ENCODE assay signal across 15 mouse cellular contexts in genomic region chr17:83708256-83708655, GRCm38 (mm10). TPM values are rescaled to one million over a fixed set of nuclear protein-coding genes. Genes with fewer than 3 reads are reported as not detected.
A peak's percentile ranks its signal among the peaks of the same experiment; 100 is the strongest.
DNase-seq lines count a peak whose midpoint lies in the region; ATAC-seq and TF ChIP-seq lines count a peak whose summit lies in the region.
"Had no signal": no experiment of that assay in that cellular context is flagged by ENCODE, and none has a peak within 500 bp of the region (broad histone marks: within the 10 kb centered on the region; RNA-seq: fewer than 3 reads in every experiment).

No protein-coding gene starts in this region.

- no peak for ATAC-seq in lung, embryonic 15.5 days (ENCODE audit: borderline replicate concordance, extremely low read depth, low FRiP score, low TSS enrichment)
- ATAC-seq in lung, postnatal 0 days, result no peak
- ATAC-seq in G1E (ENCODE audit: extremely low read depth, insufficient number of reproducible peaks, low FRiP score, poor library complexity, severe bottlenecking), result no peak
- ATAC-seq in liver, embryonic 15.5 days (ENCODE audit: insufficient read depth), result no peak
- ATAC-seq in hindbrain, postnatal 0 days, result no peak

- peak overlapping the region; percentile 8; the same call in 1 of the 2 replicates for H3K4me2 ChIP-seq in lung, embryonic 15.5 days
- H3K4me2 ChIP-seq in lung, postnatal 0 days (replicated peaks; ENCODE audit: low read depth, low read length), result no peak overlapping the region
- peak overlapping the region; percentile 99 for H3K4me2 ChIP-seq in liver, embryonic 15.5 days
- H3K4me2 ChIP-seq in hindbrain, postnatal 0 days (ENCODE audit: low read depth, low read length), result no peak overlapping the region
- H3K4me2 ChIP-seq: midbrain, embryonic 12.5 days had no signal

- TF ChIP-seq EP300 in lung, postnatal 0 days (IDR thresholded peaks at IDR 0.05), result no peak

- TF ChIP-seq CTCF in lung, postnatal 0 days (IDR thresholded peaks at IDR 0.05), result no peak
- TF ChIP-seq CTCF in G1E (IDR thresholded peaks at IDR 0.05; ENCODE audit: low read depth, low read length), result no peak
- TF ChIP-seq CTCF in hindbrain, postnatal 0 days (IDR thresholded peaks at IDR 0.05; ENCODE audit: low read depth), result no peak

- intact Hi-C loops in left cerebral cortex, postnatal 25 days (cut with DNase I), result no loop called here

- peaks cover 25% of the 10 kb centered on the region for H3K4me1 ChIP-seq in lung, embryonic 15.5 days
- H3K4me1 ChIP-seq in lung, postnatal 0 days (ENCODE audit: insufficient read depth, low read depth, low read length), result peaks cover 7% of the 10 kb centered on the region; the same call in 1 of the 2 replicates
- peaks cover 59% of the 10 kb centered on the region for H3K4me1 ChIP-seq in G1E (ENCODE audit: insufficient read depth, low read depth, low read length)
- H3K4me1 ChIP-seq in liver, embryonic 15.5 days (replicated peaks), result peaks cover 53% of the 10 kb centered on the region
- no peaks in the 10 kb centered on the region for H3K4me1 ChIP-seq in hindbrain, postnatal 0 days (ENCODE audit: insufficient read depth, low read length)

- no peaks in the 10 kb centered on the region for H3K27me3 ChIP-seq in lung, embryonic 15.5 days
- H3K27me3 ChIP-seq in lung, postnatal 0 days (replicated peaks; ENCODE audit: insufficient read depth, low read length), result no peaks in the 10 kb centered on the region
- H3K27me3 ChIP-seq in G1E (ENCODE audit: insufficient read depth, low read length), result no peaks in the 10 kb centered on the region
- no peaks in the 10 kb centered on the region for H3K27me3 ChIP-seq in liver, embryonic 15.5 days
- H3K27me3 ChIP-seq in hindbrain, postnatal 0 days (ENCODE audit: insufficient read depth, low read length), result no peaks in the 10 kb centered on the region
- H3K27me3 ChIP-seq: midbrain, embryonic 12.5 days had no signal

- no peak for DNase-seq in lung, postnatal 0 days (ENCODE audit: low spot score)
- DNase-seq in CD4-positive, CD25-positive, alpha-beta regulatory T cell, adult 2 months (ENCODE audit: low read depth, low spot score), result peak; percentile 48
- DNase-seq in G1E (ENCODE audit: low spot score), result no peak
- no peak for DNase-seq in right cerebral cortex, postnatal 14 days
- no peak for DNase-seq in left cerebral cortex, postnatal 25 days (ENCODE audit: low spot score in 2 of 2)
- no peak for DNase-seq in hindbrain, postnatal 0 days (ENCODE audit: low spot score)
- DNase-seq: cerebellum, adult 2 months; heart, adult 11 months; heart, postnatal 36 days; lung, postnatal 10 days; right cerebral cortex, postnatal 25 days had no signal

- H3K36me3 ChIP-seq in lung, embryonic 15.5 days, result peaks cover 4% of the 10 kb centered on the region; the same call in 1 of the 2 replicates
- no peaks in the 10 kb centered on the region for H3K36me3 ChIP-seq in lung, postnatal 0 days (ENCODE audit: insufficient read depth, low read length)
- peaks cover 44% of the 10 kb centered on the region for H3K36me3 ChIP-seq in G1E (replicated peaks)
- H3K36me3 ChIP-seq in liver, embryonic 15.5 days (replicated peaks), result peaks cover 31% of the 10 kb centered on the region
- H3K36me3 ChIP-seq in hindbrain, postnatal 0 days (ENCODE audit: insufficient read depth, low read length), result no peaks in the 10 kb centered on the region; the same call in 1 of the 2 replicates

- H3K9me3 ChIP-seq in lung, embryonic 15.5 days, result no peaks in the 10 kb centered on the region
- H3K9me3 ChIP-seq in lung, postnatal 0 days (ENCODE audit: low read length), result no peaks in the 10 kb centered on the region
- H3K9me3 ChIP-seq in G1E (replicated peaks), result no peaks in the 10 kb centered on the region
- H3K9me3 ChIP-seq in liver, embryonic 15.5 days (replicated peaks), result no peaks in the 10 kb centered on the region
- no peaks in the 10 kb centered on the region for H3K9me3 ChIP-seq in hindbrain, postnatal 0 days (ENCODE audit: low read length)
- H3K9me3 ChIP-seq: embryonic facial prominence, embryonic 10.5 days; midbrain, embryonic 12.5 days had no signal

- WGBS in lung, embryonic 15.5 days, result 65% methylated on average over 10 of the region's 10 CpGs
- 64% methylated on average over 10 of the region's 10 CpGs for WGBS in lung, postnatal 0 days
- WGBS in liver, embryonic 15.5 days (ENCODE audit: insufficient replicate concordance), result 75% methylated on average over 10 of the region's 10 CpGs
- WGBS in hindbrain, postnatal 0 days, result 90% methylated on average over 10 of the region's 10 CpGs

- no peak overlapping the region for H3K9ac ChIP-seq in lung, embryonic 15.5 days
- H3K9ac ChIP-seq in lung, postnatal 0 days (replicated peaks; ENCODE audit: low read depth), result no peak overlapping the region
- H3K9ac ChIP-seq in liver, embryonic 15.5 days, result peak overlapping the region; percentile 99; the same call in 1 of the 2 replicates
- H3K9ac ChIP-seq in hindbrain, postnatal 0 days (replicated peaks; ENCODE audit: low read length), result no peak overlapping the region
- H3K9ac ChIP-seq: midbrain, embryonic 12.5 days had no signal

- no peak overlapping the region for H3K4me3 ChIP-seq in lung, embryonic 15.5 days
- H3K4me3 ChIP-seq in lung, postnatal 0 days (ENCODE audit: low read depth, low read length), result no peak overlapping the region
- peak overlapping the region; percentile 76; the same call in 1 of the 2 replicates for H3K4me3 ChIP-seq in G1E (ENCODE audit: low read depth, low read length)
- H3K4me3 ChIP-seq in liver, embryonic 15.5 days (replicated peaks), result peak overlapping the region; percentile 95; the same call in 1 of the 2 replicates
- H3K4me3 ChIP-seq in hindbrain, postnatal 0 days (ENCODE audit: low read length), result no peak overlapping the region
- H3K4me3 ChIP-seq: embryonic facial prominence, embryonic 10.5 days; midbrain, embryonic 12.5 days had no signal

- H3K27ac ChIP-seq in lung, embryonic 15.5 days, result no peak overlapping the region
- no peak overlapping the region for H3K27ac ChIP-seq in lung, postnatal 0 days (ENCODE audit: low read length)
- H3K27ac ChIP-seq in liver, embryonic 15.5 days (replicated peaks), result peak overlapping the region; percentile 98
- no peak overlapping the region for H3K27ac ChIP-seq in hindbrain, postnatal 0 days
- H3K27ac ChIP-seq: embryonic facial prominence, embryonic 10.5 days; midbrain, embryonic 12.5 days had no signal

RNA-seq across cellular contexts. Expression of gene Mta3, which starts 2.3 kb away (rescaled TPM):
- 47.7 and 51.5 TPM in 2 replicates for polyA plus RNA-seq in lung, embryonic 15.5 days (2015; fragmentation: Nextera tagmentation; extraction: Ambion mirVana)
- polyA plus RNA-seq in lung, postnatal 0 days (2015; fragmentation: Nextera tagmentation; extraction: Ambion mirVana), result 32.0 and 40.0 TPM in 2 replicates
- total RNA-seq in G1E (2014; fragmentation: Nextera tagmentation) (169 and 179 TPM in 2 replicates), G1E (2017) (33.7 and 35.3 TPM in 2 replicates)
- 114 and 126 TPM in 2 replicates for polyA plus RNA-seq in G1E (2012)
- polyA plus RNA-seq in liver, embryonic 15.5 days (2015; fragmentation: Nextera tagmentation; extraction: Ambion mirVana), result 36.9 and 37.3 TPM in 2 replicates
- 10 to 100 TPM; 74.0 to 83.0 TPM for total RNA-seq in left cerebral cortex, postnatal 25 days (2021)
- 31.7 and 58.5 TPM in 2 replicates for total RNA-seq in hindbrain, postnatal 0 days (2014; rRNA removed)
- polyA plus RNA-seq in hindbrain, postnatal 0 days (2015; fragmentation: Nextera tagmentation; extraction: Ambion mirVana), result 33.0 and 36.8 TPM in 2 replicates

Comparison
In these comparisons a context has a peak if more than half of its experiments do, and no peak if none do; other contexts are left out.
1. H3K4me2 ChIP-seq: peak in lung, embryonic 15.5 days (single experiment) and liver, embryonic 15.5 days (single experiment); none in lung, postnatal 0 days (single experiment) and hindbrain, postnatal 0 days (single experiment).
2. H3K4me3 ChIP-seq: peak in G1E (single experiment) and liver, embryonic 15.5 days (single experiment); none in lung, embryonic 15.5 days (single experiment), lung, postnatal 0 days (single experiment) and hindbrain, postnatal 0 days (single experiment).